Mouse (Mus musculus): ENCODE measurements around the gene Gm9268. TPM values are rescaled to one million over a fixed set of nuclear protein-coding genes. Genes with fewer than 3 reads are reported as not detected.
A peak's percentile ranks its signal among the peaks of the same experiment; 100 is the strongest.
"Not testable (repeated sequence)": the region's sequence is repeated elsewhere in the genome, so short reads cannot be mapped to it uniquely, and the experiment has no call there.

The Gm9268 gene
- polyA plus RNA-seq (2015; fragmentation: Nextera tagmentation; extraction: Ambion mirVana), result not detected in 2 replicates

DNA sequence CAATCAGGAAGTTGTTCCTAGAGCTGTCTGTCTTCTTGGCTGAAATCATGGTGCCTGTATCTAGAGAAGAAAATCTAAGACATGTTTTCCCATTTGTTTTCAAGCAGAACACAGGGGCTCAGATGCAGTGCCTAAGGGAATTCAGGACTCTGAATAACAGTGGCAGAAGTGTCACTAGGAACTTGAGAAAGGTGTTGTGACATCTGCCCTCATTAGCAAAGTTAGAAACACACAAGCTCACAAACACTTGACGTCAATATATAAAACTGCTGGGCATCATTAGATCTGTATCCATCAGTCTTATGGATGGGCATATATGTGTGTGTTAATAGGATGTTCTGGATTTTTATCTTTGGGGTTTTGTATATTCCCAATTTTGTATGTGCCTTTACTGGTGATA is at the start of gene Gm9268:
Gene Gm9268, plus strand, starts transcription at position 301 of the 400 bp plus-strand sequence.
- WGBS (ENCODE audit: insufficient replicate concordance), result no CpG with 5 or more reads among the region's 1 CpGs
- H3K27me3 ChIP-seq (ENCODE audit: control insufficient read depth, insufficient read depth, low read depth, low read length); H3K4me3 ChIP-seq (ENCODE audit: low read depth, low read length); H3K9me3 ChIP-seq (replicated peaks; ENCODE audit: control insufficient read depth, low read length); H3K36me3 ChIP-seq (ENCODE audit: control insufficient read depth, insufficient read depth); ATAC-seq (ENCODE audit: low read depth); H3K4me1 ChIP-seq (ENCODE audit: control insufficient read depth, low read depth, low read length); H3K9ac ChIP-seq (ENCODE audit: low read depth, low read length); H3K27ac ChIP-seq (ENCODE audit: low read length); H3K4me2 ChIP-seq (ENCODE audit: low read depth, low read length): not testable (repeated sequence)

DNA sequence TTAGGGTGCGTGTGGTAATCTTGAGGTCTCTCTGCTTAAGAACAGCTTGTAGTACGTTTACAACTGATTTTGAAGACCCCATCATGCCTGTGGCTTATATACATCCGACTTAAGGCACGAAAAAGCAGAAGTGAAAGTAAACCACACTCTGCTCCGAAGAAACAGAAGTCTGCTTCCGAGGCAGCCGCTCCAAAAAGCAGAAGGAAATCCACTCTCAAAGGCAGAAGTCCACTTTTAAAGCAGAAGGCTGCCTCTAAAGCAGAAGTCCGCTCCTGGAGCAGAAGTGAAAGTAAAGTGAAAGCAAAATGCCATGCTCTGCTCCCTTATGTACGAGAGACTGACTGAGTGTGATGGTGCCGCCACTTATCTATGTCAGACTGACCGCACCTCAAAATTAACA is 38.5 kb upstream of the Gm9268 start:
- H3K36me3 ChIP-seq (ENCODE audit: control insufficient read depth, insufficient read depth), result no peaks in the 10 kb centered on the region
- no peak; the same call in 1 of the 2 replicates for ATAC-seq (ENCODE audit: low read depth)
- no peak overlapping the region for H3K4me2 ChIP-seq (ENCODE audit: low read depth, low read length)
- peaks cover 3% of the 10 kb centered on the region; the same call in 1 of the 2 replicates for H3K9me3 ChIP-seq (replicated peaks; ENCODE audit: control insufficient read depth, low read length)
- H3K4me3 ChIP-seq (ENCODE audit: low read depth, low read length), result 0 out of 2 replicates have a peak overlapping the region, but pooled peaks have one; percentile 8
- H3K9ac ChIP-seq (ENCODE audit: low read depth, low read length), result no peak overlapping the region
- 31% methylated on average over 11 of the region's 11 CpGs for WGBS (ENCODE audit: insufficient replicate concordance)
- no peak overlapping the region for H3K27ac ChIP-seq (ENCODE audit: low read length)
- no peaks in the 10 kb centered on the region for H3K27me3 ChIP-seq (ENCODE audit: control insufficient read depth, insufficient read depth, low read depth, low read length)
- H3K4me1 ChIP-seq (ENCODE audit: control insufficient read depth, low read depth, low read length), result no peaks in the 10 kb centered on the region

DNA sequence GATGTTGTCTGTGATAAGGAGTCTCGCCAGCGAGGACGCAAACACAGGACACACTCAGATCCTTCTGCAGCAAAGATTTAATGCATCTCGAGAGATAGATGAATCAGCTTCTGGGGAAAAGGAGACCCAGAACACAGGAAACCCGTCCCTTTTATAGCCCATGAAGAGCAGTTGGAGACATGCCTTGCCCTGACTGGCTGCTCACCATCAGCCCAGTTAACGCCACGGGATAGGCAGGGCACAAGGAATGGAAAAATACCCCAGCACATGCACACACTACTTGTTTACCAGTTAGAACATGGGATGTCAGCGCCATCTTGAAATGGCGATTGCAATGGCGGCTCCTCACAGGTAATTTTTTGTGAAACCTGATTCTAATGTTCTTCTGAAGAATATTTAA is 37.8 kb upstream of the Gm9268 start:
- ATAC-seq (ENCODE audit: low read depth), result no peak
- Histone ChIP-seq H3K9me3 (replicated peaks; ENCODE audit: control insufficient read depth, low read length) (peaks cover 3% of the 10 kb centered on the region; the same call in 1 of the 2 replicates), H3K4me1 (ENCODE audit: control insufficient read depth, low read depth, low read length) (no peaks in the 10 kb centered on the region), H3K4me3 (ENCODE audit: low read depth, low read length) (no peak overlapping the region), H3K9ac (ENCODE audit: low read depth, low read length) (no peak overlapping the region), H3K4me2 (ENCODE audit: low read depth, low read length) (no peak overlapping the region), H3K36me3 (ENCODE audit: control insufficient read depth, insufficient read depth) (no peaks in the 10 kb centered on the region), H3K27me3 (ENCODE audit: control insufficient read depth, insufficient read depth, low read depth, low read length) (no peaks in the 10 kb centered on the region), H3K27ac (ENCODE audit: low read length) (no peak overlapping the region)
- WGBS (ENCODE audit: insufficient replicate concordance), result 65% methylated on average over 10 of the region's 10 CpGs

DNA sequence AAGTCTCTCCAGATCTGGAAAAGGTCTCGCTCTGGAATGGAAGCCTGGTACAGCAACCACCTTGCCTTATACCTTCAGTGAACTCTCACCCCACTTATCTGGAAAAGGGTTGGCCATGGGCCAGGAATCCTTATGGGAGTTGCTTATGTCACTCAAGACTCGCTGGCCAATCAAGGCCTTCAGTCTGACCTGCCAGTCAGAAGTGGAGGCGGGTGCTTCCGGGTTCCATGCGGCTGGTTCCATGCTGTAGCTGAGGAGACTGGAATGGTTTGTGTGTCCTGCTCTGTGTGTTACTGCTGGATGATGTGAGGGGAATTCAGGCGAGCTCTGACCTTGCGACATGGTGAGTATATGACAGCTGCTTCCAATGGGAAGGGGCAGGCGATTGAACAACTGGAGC is 59.3 kb downstream of the Gm9268 start:
- Histone ChIP-seq H3K27ac (ENCODE audit: low read length) (no peak overlapping the region), H3K4me1 (ENCODE audit: control insufficient read depth, low read depth, low read length) (no peaks in the 10 kb centered on the region), H3K9ac (ENCODE audit: low read depth, low read length) (no peak overlapping the region), H3K4me3 (ENCODE audit: low read depth, low read length) (no peak overlapping the region), H3K9me3 (replicated peaks; ENCODE audit: control insufficient read depth, low read length) (no peaks in the 10 kb centered on the region), H3K36me3 (ENCODE audit: control insufficient read depth, insufficient read depth) (no peaks in the 10 kb centered on the region), H3K4me2 (ENCODE audit: low read depth, low read length) (no peak overlapping the region), H3K27me3 (ENCODE audit: control insufficient read depth, insufficient read depth, low read depth, low read length) (no peaks in the 10 kb centered on the region)
- WGBS (ENCODE audit: insufficient replicate concordance), result 70% methylated on average over 8 of the region's 8 CpGs
- no peak for ATAC-seq (ENCODE audit: low read depth)

Other genes starting within 250 kb of the Gm9268 start
- gene Vmn2r62, start 225.2 kb upstream of the Gm9268 start, polyA plus RNA-seq (2015; fragmentation: Nextera tagmentation; extraction: Ambion mirVana), result not detected in 2 replicates
- gene Gm2381, start 151.5 kb upstream of the Gm9268 start, polyA plus RNA-seq (2015; fragmentation: Nextera tagmentation; extraction: Ambion mirVana), result not detected in 2 replicates
- gene Vmn2r63, start 84.9 kb upstream of the Gm9268 start, polyA plus RNA-seq (2015; fragmentation: Nextera tagmentation; extraction: Ambion mirVana), result not detected in 2 replicates
- gene Zfp936, start 95.5 kb downstream of the Gm9268 start, polyA plus RNA-seq (2015; fragmentation: Nextera tagmentation; extraction: Ambion mirVana), result not detected in 2 replicates